Mouse (Mus musculus) natural killer cell, adult 2 months (primary cell): ENCODE results near the gene Mios.

Source experiments
- DNase-seq, 2 experiments: peaks; one replicate each; pipeline ENCODE4 v3.0.0; 2022; ENCODE audit warnings: low spot score in 2 of 2

Mios gene

GRCm38 (mm10) chr6:8209047-8209865 is at the start of gene Mios:
Gene Mios, plus strand, starts transcription at chr6:8209222.
- peak; percentile 80 to 84 for DNase-seq

DNA sequence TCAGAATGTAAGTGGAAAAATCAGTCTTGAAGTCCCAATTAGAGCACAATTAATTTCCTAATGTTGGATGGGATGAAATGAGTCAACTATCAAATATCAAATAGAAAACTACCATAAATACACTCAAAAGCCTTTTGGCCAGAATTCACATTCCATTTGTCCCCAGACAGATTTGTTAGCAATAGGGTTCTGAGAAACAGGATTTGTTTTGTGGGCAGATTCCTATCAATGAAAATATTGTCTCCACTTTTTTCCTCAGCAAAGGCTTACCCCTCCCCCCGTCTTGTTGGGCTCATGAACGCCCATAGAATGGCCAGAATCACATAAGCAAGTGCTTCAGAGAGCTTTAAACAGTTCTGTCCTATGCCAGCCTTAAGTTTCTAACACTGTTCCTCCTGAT is 49.0 kb upstream of the Mios start:
- no peak for DNase-seq

DNA sequence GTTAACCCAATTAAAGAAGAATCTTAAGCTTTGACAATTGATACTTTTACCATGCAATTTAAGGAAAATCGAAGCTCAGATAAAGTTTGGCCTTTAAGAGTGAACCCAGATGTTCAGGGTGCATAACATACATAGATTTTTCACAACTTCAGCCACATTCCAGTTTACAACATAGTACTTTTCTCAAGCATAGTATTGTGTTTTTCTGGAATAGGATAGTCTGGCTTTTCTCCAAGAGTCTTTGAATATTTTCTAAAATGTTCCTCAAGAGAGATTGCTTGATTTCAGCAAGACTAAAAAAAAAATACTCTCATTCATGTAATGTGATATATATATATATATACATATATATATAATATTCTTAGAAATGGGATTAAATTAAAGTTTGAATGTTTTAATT is 44.3 kb upstream of the Mios start:
- no peak for DNase-seq

GRCm38 (mm10) chr6:8172101-8172500 is 36.9 kb upstream of the Mios start:
- no peak for DNase-seq

- DNase-seq, result no peak
These were observed 35.0 kb upstream of the Mios start for GRCm38 (mm10) chr6:8174062-8174461.

GRCm38 (mm10) chr6:8175346-8175745 is 33.7 kb upstream of the Mios start:
- DNase-seq, result no peak

DNA sequence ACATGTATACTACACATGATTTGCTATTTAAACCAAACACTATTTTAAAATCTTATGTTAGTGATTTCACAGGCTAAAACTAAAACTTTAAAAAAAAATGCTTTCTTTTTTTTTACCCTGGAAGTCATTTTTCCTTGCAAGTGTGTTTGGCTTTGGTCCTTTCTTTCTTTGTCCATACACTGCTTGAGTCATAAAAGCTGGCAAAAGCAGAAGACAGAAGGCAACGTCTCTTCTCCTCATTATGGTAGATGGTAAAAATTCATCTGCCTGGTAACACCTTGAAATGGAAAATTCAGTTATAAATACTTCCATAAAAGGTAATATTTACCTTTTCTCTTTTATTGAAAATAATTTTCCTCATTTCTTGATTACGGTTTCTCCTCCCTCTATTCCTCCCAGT is 32.9 kb upstream of the Mios start:
- DNase-seq, result no peak

DNA sequence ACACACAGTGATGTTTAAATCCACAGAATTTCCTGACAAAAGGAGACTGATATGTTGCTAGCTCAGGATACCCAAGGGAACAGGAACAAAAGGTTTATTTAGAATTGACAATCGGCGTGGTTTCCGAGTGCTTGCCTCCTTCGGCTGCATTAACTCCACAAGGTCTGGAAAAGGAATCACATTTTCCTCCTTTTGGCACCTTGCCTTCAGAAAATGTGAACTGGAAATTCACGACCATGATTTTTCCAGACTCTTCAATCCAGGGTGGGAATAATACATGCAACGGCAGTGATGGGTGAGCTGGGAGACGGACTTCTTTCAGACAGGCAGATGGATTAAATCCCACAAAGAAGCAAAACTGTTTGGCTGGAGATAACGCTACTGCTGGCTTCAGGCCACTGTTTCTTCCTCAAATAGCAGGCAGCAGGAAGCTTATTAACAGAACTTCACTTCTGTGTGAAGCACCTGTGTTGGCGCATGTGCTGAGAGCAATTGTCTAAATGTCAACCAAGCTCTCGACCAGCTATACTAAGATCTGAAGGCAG is 30.6 kb upstream of the Mios start:
- no peak for DNase-seq

GRCm38 (mm10) chr6:8188599-8189233 is 20.3 kb upstream of the Mios start:
- DNase-seq, result no peak

- DNase-seq, result no peak
These were observed 19.1 kb upstream of the Mios start for GRCm38 (mm10) chr6:8189917-8190316.

- no peak for DNase-seq
These were observed 16.5 kb upstream of the Mios start, which contains the start of gene Col28a1 for GRCm38 (mm10) chr6:8192517-8192916. Gene Col28a1, minus strand, starts transcription at chr6:8192617.

- no peak for DNase-seq
These were observed 804 bp downstream of the Mios start for GRCm38 (mm10) chr6:8209866-8210186.

- no peak for DNase-seq
These were observed 1.6 kb downstream of the Mios start for GRCm38 (mm10) chr6:8210661-8211060.

- DNase-seq, result no peak
These were observed 18.0 kb downstream of the Mios start for GRCm38 (mm10) chr6:8227035-8227434.

DNA sequence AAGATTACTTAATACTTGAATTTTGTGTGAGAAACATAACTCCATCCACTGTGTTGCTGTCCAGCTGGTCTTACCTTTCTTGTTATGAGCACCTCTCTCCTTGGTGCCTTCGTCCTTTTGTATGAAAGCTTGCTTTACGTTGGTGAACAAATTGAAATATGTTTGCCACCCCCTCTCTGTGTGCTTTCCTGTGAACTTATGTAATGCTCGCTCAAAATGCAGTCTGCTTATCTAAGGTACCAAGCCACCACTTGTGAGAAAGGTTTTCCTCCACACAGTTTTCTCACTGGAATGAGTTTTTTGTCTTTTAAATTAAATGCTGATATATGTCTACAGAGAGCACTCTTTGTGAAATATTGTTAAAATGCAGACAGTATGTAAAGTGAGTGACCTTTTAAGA is 19.6 kb downstream of the Mios start:
- no peak for DNase-seq

GRCm38 (mm10) chr6:8258316-8258715 is 49.3 kb downstream of the Mios start:
- DNase-seq, result no peak

DNA sequence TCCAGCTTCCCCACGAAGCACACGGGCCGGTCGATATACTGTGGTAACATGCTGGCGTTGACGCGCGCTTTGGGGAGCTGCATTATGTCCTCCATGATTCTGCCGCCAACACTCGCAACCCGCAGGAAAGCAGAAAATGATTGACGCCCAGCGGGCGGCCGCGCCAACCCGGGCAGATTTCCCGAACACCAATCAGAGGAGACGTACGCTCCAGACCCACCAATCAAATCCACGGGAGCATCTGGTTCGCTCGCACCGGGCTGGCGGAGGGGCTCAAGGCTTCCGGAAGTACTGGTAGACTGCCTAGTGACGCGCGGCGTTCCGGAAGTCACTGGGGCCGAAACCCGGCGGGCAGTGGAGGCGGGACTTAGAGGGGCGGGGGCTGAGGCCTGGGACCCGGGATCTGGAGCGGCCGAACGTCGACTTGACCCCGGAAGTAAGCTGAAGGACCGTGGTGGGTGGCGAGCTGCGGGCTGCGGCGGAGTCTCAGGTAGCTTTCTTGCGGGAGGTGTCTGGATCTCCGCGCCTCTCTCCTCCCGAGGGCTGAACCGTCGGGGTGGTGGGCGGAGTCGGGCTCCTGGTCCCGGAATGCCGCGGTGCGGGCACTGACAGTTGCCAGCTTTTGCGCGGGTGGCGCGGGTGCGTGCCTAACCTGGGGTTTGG is 50.1 kb downstream of the Mios start, which contains the start of the genes Rpa3, Umad1 and Gm45062:
Gene Rpa3, minus strand, starts transcription at position 170 of the 663 bp plus-strand sequence.
Gene Umad1, plus strand, starts transcription at position 285 of the 663 bp plus-strand sequence.
Gene Gm45062, plus strand, starts transcription at position 447 of the 663 bp plus-strand sequence.
- peak; percentile 96 for DNase-seq

- no peak for DNase-seq
These were observed 50.6 kb downstream of the Mios start for GRCm38 (mm10) chr6:8259667-8260044.

GRCm38 (mm10) chr6:8271047-8271446 is 62.0 kb downstream of the Mios start:
- DNase-seq, result no peak

DNA sequence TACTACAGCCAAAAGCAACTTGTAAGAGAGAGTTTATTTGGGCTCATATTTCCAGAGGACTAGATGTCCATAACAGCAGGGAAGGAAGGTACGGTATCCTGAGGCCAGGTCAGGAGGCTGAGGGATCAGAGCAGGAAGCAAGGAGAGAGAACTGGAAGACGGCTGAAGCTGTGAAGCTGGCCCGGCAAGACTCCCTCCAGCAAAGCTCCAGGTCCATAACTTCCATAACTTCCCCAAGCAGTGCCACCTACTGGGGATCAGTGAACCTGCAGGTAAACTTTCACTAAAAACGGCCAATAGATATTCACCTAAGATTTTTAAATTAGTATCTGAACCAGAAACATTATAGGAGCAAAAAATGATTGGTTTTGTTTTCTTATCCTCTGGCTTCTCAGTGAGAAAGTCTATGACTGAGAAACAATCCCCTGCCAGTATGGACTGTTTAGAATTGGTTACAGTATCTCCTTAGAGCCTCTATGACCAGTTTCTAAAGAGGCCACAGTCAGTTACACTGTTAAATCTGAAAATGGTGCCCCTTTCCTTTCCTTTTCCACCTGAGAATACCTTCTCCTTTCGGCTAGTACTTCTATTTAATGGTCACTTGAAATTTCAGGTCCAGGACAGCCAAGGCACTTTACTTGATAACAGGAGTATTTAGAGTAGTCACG is 65.5 kb downstream of the Mios start:
- peak; percentile 27 to 53 for DNase-seq

- DNase-seq, result peak; percentile 48 to 69
These were observed 66.1 kb downstream of the Mios start for GRCm38 (mm10) chr6:8275098-8275497.

- DNase-seq, result no peak
These were observed 67.4 kb downstream of the Mios start for GRCm38 (mm10) chr6:8276431-8276830.
